Mouse (Mus musculus) cerebellum, adult (tissue): ENCODE results near the gene Slc39a7.
"Not testable (repeated sequence)": the region's sequence is repeated elsewhere in the genome, so short reads cannot be mapped to it uniquely, and the experiment has no call there.

Source experiments
- ATAC-seq: cut with Nextera tagmentation; 2 replicates; pipeline ENCODE4 v1.9.2; 2017; ENCODE audit warnings: mild to moderate bottlenecking, moderate library complexity, mixed read lengths; ENCODE audit not compliant: insufficient number of reproducible peaks, low FRiP score, low TSS enrichment

Slc39a7 gene

GRCm38 (mm10) chr17:34003426-34003825, 28.1 kb downstream of the Slc39a7 start:
- no peak for ATAC-seq

- ATAC-seq, result not testable (repeated sequence)
Observed at GRCm38 (mm10) chr17:34000796-34001195, 30.7 kb downstream of the Slc39a7 start.

- peak; percentile 81; the same call in 1 of the 2 replicates for ATAC-seq
Observed at GRCm38 (mm10) chr17:34000150-34000537, 31.3 kb downstream of the Slc39a7 start, which contains the start of gene H2-K1. H2-K1 (minus strand) TSS chr17:34000347.

- no peak for ATAC-seq
Observed at GRCm38 (mm10) chr17:33999341-34000149, 31.9 kb downstream of the Slc39a7 start.

- ATAC-seq, result not testable (repeated sequence)
Observed at GRCm38 (mm10) chr17:33998697-33999096, 32.8 kb downstream of the Slc39a7 start.

GRCm38 (mm10) chr17:33997025-33997424, 34.5 kb downstream of the Slc39a7 start:
- not testable (repeated sequence) for ATAC-seq

- no peak for ATAC-seq
Observed at GRCm38 (mm10) chr17:33995651-33996050, 35.8 kb downstream of the Slc39a7 start.

- ATAC-seq, result no peak
Observed at GRCm38 (mm10) chr17:33994959-33995358, 36.5 kb downstream of the Slc39a7 start.

- no peak for ATAC-seq
Observed at GRCm38 (mm10) chr17:33991788-33992664, 39.5 kb downstream of the Slc39a7 start.

- not testable (repeated sequence) for ATAC-seq
Observed at GRCm38 (mm10) chr17:33982136-33982535, 49.3 kb downstream of the Slc39a7 start.

- 0 out of 2 replicates have a peak, but pooled peaks have one; percentile 59 for ATAC-seq
Observed at GRCm38 (mm10) chr17:33981192-33981909, 50.1 kb downstream of the Slc39a7 start.

- no peak for ATAC-seq
Observed at GRCm38 (mm10) chr17:33980181-33981035, 51.1 kb downstream of the Slc39a7 start.

- ATAC-seq, result no peak
Observed at GRCm38 (mm10) chr17:33979512-33980050, 51.9 kb downstream of the Slc39a7 start.

- ATAC-seq, result peak; percentile 96
Observed at GRCm38 (mm10) chr17:33978631-33979031, 52.9 kb downstream of the Slc39a7 start.
